Mouse (Mus musculus) spleen, postnatal 36 days (tissue): ENCODE measurements around the gene Iqsec1.

Experiments
- DNase-seq, 2 experiments: peaks; one replicate each; pipeline ENCODE4 v3.0.0; 2022; ENCODE audit warnings: low spot score in 2 of 2, mixed read lengths in 1 of 2

Gene Iqsec1

DNA sequence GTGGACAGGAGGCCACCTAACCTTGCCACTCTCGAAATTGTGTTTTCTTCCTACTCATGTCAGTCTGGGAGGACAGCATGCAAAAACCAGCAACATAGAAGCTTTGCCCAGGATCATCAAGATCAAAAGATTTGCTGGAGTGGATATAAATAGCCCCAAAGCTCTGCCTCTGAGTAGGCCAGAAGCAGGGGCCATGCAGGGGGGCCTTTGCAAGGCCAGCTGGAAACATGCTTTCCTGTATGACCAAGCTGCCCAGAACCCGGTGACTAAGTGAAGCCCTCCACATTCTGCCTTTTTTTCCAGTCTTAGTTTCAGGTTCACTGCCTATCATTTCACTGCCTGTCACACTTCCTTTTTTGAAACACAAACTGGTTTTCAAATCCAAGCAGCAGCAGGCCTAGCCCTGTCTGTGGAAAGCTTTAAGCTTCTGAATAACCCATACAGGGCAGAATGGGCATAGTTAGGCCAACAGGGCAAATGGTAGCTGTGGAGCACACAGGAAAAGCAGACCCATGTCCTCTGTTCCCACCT, 19.1 kb downstream of the Iqsec1 start:
- DNase-seq, result no peak

DNA sequence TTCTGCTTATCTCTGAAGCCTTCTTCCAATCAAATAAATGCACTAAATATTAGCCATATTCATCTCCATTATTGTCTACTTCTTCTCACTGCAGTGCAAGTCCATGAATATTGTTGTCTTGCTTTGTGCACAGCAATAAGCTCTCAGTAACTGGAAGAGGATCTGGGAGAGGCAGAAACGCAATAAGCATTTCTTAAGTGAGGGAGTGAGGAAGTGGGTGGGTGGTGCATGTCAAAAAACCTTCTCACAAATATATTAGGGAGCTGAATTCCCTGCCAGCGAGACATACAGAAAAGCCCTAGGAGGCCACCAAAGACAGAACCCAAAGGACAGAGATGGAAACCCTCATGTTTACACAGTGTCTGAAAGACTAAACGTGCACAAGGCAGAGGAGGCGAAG, 35.1 kb downstream of the Iqsec1 start:
- DNase-seq, result no peak

DNA sequence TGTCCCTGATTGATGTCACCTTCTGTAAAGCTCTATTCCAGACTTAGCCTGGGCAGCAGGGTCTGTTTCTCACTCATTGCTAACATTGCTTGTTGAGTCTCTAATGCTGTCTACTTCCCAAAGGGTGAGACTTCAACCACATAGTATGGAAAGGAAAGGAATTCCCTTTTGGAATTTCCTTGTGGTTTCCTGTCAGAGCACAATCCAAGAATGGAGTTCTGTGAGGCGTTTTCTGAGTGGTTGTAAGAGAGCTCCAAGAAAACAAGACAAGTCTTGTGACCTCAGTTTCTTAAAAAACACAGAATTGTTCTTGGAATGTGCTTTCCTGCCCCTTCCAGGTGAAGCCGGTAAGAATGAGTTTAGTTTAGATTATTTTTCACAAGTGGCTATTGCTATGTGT, 37.5 kb downstream of the Iqsec1 start:
- DNase-seq, result no peak

DNA sequence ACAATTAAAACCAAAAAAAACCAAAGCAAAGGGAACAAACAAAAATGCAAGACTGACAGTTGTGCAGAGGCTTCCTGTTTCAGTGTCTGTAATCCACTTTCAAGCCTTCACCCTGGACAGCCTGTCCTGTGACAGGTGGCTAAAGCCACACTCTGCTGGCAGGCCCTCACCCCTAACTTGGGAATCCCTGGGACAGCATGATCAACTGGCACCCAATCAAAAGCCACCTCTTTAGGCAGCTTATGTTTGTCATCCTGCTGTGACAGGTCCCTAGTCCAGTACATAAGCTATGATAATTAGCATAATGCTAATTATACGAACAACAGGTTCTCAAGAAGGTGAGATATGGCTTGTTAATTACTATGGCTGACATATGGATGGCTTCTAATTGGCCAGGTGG, 40.4 kb downstream of the Iqsec1 start:
- DNase-seq, result no peak

DNA sequence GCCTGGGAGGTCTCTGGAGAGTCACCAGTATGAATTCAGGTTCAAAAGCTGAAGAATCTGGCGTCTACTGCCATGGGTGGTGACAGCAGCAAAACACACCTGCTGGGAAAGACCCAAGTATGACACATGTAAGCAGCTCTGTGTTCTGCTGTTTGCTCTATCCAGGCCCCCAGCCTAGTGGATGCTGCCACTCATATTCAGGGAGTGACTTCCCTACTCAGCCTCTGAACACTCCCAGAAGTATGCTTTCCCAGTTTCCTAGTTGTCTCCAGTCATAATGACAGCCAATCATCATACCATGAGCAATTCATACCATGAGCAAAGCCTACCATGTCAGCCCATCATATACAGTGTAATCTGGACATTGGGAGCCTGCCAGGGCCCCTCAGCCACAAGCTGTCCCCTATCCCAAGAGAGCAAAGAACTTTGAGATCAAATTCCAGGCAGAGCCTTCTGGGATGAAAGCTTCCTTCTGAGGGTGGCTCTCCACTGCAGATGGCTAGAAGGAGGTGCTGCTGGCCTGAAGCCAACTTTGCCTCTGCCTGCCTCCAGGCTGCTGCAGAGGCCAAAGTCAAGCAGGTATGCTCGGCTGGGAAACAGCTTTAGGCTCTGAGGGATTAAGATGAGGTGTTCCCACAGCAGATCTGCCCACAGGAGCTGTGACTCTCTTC, 42.8 kb downstream of the Iqsec1 start:
- no peak for DNase-seq

DNA sequence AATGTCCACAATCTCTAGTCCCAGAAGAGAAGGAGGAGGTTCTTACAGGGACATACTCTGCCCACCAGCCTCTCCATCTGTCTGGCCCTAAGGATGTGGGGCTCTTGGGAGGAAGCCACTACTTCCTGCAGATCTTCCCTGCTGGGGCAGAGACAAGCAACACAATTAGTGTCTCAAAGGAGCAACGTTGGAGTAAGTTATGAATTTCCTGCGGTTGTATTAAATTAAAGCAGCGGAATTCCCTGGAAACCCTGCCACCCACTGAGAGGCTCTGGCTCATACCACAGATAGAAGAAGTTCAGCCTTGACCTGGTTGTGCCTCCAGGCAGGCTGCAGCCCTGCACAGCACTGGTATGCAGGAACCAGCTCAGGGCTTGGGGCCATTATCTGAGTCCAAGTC, 47.2 kb downstream of the Iqsec1 start:
- DNase-seq, result no peak

DNA sequence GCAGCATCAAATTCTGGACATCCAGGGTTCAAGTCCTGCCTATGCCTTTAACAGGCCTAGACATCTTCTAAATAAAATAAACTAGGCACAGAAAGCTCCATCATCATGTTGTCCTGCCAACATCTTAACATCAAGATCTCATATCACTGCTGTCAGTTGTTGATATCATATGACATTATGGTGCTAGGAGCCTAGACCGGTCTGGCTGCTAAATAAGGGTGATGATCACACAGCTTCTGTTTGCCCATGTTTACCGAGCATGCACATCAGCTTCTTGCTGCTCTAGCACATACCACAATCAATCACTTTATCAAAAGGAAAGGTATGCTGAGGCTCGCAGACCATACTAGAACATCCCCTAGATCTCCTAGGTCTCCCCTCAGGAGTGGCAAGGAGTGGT, 54.8 kb downstream of the Iqsec1 start:
- no peak for DNase-seq

DNA sequence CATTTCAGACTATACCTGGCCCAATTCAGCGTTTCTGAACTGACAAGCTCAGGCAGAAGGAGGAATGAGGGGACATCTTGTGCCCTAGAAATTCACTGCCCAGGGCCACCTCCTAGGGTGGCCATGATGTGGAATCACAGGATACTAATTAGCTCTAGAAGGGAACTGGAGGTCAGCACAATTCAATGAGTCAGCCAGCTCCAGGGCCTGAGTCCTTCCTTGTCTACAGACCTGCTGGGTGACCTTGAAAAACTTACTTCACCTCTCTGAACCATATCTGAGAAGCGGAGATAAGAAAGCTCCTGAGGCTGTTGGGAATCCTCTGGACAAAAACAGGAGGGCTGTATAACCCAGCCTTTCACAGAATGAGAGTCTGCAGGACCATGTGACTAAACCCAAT, 59.7 kb downstream of the Iqsec1 start:
- no peak for DNase-seq

DNA sequence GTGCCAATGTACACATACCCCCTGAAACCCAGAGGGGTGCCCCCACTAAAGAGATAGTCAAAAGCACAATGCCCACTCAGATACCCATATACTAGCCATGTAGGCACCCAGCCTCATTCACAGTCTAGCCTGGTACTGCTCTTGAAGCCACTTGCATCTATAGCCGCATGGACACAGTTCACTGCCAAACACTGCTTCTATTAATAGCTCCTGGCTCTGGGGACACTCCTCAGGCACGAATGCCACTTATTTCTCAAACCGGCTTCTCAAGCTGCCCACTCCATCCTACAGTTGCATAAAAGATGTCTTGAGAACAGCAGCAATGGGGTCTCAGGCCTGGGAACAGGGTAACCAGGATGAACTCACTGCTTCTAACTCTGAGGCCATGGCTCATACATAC, 63.0 kb downstream of the Iqsec1 start:
- no peak for DNase-seq

DNA sequence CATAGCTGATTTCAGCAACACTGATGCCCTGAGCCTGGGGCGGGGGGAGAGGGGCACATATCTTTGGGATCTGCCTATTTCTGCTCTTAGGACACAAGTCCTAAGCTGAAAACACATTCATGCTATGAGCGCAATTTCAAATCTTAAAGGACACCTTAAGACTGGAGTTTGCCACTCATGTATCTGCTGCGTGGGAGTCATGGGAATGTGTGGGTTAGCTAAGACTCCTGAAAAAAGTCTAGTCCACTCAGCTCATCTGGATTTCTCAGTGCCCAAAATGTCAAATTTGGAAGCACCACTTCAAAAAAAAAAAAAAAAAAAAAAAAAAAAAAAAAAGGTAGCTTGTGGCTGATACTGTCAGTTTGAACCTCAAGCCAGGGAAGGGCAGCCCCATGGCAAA, 63.7 kb downstream of the Iqsec1 start:
- DNase-seq, result no peak

DNA sequence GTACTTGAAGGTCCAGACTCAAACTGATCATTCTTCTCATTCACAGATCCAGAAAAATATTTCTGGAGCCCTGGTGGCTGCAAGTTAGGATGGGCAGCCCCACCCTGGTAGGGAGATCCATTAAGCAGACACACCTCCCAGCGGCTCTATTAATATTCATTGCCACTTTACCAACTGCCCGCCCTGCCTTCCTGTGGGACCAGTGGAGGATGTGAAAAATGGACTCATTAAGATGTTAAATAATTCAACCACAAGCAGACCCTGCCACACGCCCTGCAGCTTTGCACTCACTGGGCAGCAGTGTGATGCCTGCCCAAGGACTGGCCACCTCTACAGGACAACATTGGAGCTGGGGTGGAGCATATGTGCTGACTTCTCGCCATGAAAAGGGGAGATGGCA, 64.1 kb downstream of the Iqsec1 start:
- no peak for DNase-seq

DNA sequence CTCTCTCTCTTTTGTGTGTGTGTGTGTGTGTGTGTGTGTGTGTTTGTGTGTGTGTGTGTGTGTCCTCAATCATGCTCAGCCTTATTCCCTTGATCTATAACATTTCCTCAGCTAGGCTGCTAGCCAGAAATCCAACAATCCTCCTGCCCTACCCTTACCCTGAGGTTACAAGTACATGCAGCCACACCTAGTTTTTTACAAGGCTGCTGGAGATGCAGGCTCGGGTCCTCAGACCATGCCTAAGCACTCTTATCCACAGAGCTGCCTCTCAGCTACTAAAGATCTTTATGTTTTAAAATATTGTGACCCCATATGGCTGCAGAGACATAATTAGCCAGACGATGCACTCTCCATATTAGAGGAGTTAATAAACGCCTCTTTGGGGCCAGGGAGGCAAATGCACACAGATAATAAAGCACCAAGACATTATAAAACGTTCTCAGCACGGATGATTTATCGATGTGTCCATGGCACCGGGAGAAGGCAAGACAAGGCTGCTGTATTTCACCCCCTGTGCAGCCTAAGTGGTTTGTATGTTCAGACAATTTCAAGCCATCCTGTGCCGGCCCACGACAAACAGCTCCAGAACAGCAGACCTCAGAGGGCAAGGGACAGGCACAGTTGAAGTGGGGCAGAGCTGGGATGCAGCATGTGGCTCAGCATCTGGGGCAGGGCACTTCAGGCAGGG, 67.1 kb downstream of the Iqsec1 start:
- DNase-seq, result no peak

DNA sequence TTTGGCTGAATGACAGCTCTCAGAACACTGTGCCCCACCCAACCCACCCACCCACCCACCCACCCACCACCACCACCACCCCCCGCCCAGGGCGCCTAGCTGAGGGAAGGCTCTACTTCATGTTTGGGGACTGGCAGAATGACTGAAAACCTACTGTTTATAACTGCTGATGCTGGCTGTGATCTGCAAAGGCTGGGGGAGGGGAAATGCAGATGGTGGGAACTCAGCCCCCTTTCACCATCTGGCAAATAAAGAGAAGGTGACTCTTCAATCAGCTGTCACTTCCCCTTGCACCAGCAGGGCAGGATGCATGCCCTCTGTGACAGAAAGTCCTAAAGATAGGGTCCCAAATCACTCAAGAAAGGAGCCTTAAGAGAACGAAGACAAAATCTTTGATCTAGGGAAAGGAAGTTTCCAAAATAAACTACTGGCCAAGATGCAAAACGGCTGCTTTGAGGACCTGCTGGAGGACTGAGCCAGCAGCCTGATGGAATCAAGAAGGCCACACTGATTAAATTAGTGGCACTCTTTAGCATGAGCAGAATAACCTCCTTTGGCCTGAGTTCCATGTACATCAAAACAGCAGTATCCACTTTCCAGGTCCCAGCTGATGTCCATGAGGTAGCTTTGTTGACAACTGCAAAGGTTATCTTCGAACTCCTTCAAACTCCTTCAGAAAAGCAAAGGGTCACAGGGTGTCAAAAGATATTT, 67.8 kb downstream of the Iqsec1 start:
- DNase-seq, result no peak

DNA sequence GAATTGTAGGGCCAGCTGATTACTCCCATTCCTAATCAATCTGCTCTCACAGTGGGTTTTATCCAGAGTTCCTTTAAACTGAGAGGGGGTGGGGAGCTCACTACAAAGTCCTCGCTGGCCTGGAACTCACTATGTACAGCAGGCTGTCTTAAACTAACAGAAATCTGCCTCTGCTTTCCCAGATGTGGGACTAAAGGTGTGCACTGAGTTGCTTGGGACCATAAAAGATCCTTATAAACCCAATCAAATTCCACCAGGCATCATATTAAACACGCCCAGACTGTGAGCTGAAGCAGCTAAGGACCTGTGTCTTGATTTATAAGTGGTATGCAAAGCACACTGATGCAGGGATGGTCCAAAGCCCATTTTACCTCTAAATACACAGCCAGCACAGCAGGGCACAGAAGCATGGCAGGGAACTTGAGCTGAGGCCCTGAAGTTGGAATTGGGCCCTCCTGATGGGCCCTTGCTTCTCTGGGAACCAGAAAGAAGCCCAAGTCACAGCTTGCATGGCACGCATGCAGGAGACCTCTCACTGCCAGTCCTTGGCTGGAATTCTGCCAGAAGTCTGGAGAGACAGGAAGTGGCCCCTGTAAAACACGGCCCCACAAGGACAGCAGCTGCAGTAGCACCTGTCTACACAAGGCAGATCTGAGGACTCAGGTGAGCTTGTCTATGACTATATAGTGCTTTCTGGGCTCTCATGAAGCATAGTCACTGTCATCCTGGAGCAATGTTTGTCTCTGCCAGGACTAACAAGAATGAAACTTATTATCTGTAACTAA, 68.7 kb downstream of the Iqsec1 start:
- DNase-seq, result no peak

DNA sequence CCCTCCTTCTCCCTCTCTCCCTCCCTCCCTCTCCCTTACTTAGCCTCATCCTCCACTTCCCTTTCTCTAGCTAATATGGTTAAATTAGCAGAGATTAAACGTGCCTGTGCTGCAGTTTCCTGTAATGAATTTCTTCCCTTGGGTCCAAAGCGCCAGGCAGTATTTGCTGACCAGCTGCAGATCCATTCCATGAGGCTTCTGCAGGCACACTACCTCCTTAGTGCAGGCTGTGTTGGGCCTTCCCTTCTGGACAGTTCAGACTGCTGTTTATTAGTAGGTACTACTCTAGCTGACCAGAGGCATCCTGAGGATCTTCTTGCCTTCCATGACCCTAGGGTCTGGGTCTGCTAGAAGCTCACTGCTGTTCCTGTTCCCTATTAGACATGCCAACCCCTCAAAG, 72.9 kb downstream of the Iqsec1 start:
- no peak for DNase-seq

DNA sequence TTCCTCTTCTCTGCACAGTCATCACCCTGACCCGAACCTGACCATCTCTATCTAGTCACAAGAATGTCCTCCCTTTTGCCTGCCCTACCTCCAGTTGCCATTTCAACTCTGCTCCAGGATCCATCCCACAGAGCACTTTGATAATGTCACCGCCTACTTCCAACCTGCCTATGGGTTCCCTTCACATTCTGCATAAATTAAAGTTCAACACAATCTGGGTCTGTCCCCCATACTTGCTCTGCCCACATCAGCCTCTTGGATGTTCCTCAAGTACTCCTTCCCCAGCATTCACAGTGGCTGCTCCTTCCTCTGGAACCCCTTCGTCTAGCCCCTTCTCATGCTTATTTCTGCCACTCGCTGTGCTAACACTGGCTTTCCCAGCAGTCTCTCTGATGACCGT, 74.7 kb downstream of the Iqsec1 start:
- DNase-seq, result no peak

DNA sequence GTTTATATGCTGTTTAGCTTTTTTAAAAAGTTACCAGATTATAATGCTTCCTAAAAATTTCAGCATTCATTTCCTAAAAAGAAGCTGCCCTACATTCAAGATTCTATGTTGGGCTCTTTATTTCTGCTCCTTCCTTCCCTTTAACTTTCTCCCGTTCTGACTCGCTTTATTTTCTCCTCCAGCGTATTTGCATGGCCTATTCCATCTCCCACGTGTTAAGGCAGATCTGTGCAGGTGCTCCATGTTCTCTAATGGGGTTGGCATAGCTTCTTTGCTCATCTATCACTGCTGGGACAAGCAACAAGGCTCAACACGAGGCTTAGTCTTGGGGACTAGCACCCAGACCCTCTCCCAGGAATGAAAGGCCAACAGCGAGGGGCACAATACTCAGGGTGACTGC, 75.7 kb downstream of the Iqsec1 start:
- no peak for DNase-seq

DNA sequence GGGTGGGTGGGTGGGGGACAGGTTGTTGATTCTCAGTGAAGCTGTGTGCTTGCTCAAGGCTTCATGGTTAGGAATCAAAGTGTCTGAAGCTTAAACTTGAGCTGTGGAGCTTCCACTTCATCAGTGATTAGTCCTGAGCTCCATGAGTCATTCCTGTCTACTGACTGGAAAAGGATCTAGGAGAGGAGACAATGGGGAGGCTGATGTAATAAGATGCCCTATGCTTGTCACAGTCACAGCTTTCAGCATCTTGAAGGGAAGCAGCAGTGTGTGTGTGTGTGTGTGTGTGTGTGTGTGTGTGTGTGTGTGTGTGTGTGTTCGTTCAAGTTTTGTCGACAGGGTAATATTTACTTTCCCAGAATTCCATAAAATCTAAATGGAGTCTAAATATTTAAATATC, 84.3 kb downstream of the Iqsec1 start:
- DNase-seq, result no peak

DNA sequence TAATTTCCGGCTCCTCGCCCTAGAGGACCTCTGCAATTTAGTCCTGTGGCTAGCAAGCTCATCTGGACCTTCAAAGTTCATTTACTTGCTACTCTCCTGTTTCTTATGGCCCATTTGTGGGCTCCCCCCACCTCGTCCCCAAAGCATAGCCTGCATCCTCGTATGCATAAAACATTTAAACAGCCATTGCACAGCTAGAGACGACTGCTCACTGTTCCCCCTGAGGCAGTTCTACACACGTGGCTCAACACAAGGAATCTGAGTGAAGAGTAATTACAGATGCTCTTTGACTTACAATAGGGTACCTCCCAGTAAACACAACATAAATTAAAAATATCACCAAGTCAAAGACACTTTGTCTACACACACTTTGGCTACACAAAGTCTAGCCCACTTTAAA, 88.2 kb downstream of the Iqsec1 start:
- no peak for DNase-seq

DNA sequence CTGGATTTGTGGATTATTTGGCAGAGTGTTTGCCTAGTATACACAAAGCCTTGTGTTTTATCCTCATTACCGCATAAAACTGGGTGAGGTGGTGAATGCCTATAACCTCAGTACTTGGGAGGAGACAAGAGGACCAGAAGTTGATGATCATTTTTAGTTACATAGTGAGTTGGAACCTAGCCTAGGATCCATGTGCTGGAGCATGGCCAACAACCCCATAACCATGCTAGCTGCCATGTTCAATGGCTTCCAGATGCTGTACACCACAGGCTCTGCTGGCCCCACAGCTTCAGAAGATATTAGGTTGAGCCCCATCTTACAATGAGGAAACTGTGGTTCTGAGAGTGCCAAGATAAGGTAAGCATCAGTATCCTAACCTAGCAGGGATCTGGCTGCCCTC, 89.2 kb downstream of the Iqsec1 start:
- no peak for DNase-seq

DNA sequence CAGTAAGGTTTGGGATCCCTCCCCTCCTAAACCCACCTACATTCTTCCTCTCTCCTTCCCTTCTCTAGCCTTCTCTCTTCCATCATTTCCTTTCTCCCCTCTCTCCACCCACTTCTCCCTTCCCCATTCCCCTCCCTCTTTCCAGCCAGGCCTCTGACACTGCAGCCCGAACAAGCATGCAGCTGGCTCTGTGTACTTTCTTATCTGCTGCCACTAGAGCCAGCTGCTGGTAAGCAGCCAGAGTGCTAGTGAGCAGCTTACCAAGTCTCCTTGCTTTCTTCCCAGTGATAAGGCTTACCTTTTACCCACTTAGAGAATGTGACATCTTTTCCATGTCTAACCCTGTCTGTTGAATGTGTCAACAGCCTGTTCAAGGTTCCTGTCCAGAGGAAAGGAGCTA, 90.4 kb downstream of the Iqsec1 start:
- DNase-seq, result no peak

DNA sequence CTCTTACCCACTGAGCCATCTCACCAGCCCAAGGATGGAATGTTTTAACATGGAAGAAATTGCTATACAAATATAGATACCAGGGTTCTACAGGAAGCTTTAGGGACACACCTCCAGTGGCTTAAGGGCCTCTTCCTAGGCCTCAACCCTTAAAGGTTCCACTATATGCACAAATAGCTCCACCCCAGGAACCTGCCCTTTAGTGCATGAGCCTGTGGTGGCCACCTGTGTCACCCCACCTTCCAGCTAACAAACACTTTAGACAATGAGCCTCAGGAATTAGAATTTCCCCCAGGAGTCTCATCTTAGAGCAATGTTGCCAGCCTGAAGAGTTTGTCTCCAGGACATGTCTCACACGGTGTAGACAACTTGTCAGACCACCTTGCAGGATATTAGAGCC, 96.1 kb downstream of the Iqsec1 start:
- DNase-seq, result no peak
